Mouse (Mus musculus) embryonic stem cell, embryonic (primary cell): ENCODE results near the gene Gm10031.

Source experiments
- CTCF ChIA-PET, 4 experiments: fragments of 300-600 bp in 2 of 4; fragments of 350-600 bp in 2 of 4; sonication (Branson Sonifier 250); formaldehyde crosslinking; loops; one replicate each; lab custom pipeline; 2022; ENCODE audit warnings: inconsistent platforms in 2 of 4; lab: Charles Lee
- POLR2A ChIA-PET, 4 experiments: fragments of 300-600 bp in 2 of 4; fragments of 350-600 bp in 2 of 4; sonication (Branson Sonifier 250); formaldehyde crosslinking; loops; one replicate each; lab custom pipeline; 2022; ENCODE audit warnings: antibody characterized with exemption in 4 of 4, inconsistent platforms in 1 of 4; lab: Charles Lee

Gene Gm10031

DNA sequence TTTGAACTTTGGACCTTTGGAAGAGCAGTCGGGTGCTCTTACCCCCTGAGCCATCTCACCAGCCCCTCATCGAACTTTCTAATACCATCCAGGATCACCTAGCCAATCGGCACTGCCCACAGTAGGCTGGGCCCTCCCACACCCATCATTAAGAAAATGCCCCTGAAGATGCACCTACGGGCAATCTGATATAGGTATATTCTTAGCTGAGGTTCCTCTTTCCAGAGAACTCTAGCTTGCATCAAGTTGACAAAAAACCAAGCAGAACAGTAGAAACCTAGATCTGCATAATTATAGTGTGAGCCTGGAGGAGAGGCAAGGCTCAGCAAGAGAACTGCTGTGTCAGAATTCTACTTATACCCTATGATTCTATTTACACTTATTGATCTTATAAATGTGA is 10.1 kb downstream of the Gm10031 start:
- POLR2A ChIA-PET: no interaction called here

DNA sequence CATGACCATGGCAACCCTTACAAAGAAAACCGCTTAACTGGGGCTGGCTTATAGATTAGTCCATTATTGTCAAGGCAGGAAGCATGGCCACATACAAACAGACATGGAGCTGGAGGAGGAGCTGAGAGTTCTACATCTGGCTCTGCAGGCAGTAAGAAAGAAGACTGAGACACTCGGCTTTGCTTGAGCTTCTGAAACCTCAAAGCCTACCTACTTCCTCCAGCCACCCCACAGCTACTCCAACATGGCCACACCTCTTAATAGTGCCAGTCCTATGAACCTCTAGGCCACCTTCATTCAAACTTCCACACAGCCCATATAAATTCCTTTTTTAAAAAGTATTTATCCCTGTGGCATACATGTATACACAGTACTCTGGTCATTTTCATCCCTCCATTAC is 13.2 kb downstream of the Gm10031 start:
- ChIA-PET CTCF (no interaction called here), POLR2A (interaction anchor here in 1 of 4 experiments (0.6 to 1.5 kb wide), 3 partner anchors 21 to 1362 kb away, joined by 3 to 6 read pairs (median 3); partner anchors contain the start of gene Abl2)

More for the DNA sequence above, 10.1 kb downstream of the Gm10031 start:
- CTCF ChIA-PET: interaction anchor here in 1 of 4 experiments (0.7 kb wide), 1 partner anchor 32 kb away, joined by 4 read pairs; no protein-coding TSS in a partner anchor

- CTCF ChIA-PET: interaction anchor here in 3 of 4 experiments (0.6 to 0.7 kb wide), 4 partner anchors 21 to 444 kb away, joined by 3 read pairs; partner anchors contain the start of gene Abl2 (in 1 of the 3)
- POLR2A ChIA-PET: interaction anchor here in 1 of 4 experiments (1.0 to 1.5 kb wide), 3 partner anchors 20 to 35 kb away, joined by 3 to 6 read pairs (median 4); partner anchors contain the start of gene Abl2
Measured at GRCm38 (mm10) chr1:156537701-156538100, 13.9 kb downstream of the Gm10031 start.

GRCm38 (mm10) chr1:156538382-156538781 is 14.6 kb downstream of the Gm10031 start:
- CTCF ChIA-PET: interaction anchor here in 3 of 4 experiments (0.6 to 1.5 kb wide), 6 partner anchors 20 to 503 kb away, joined by 3 to 6 read pairs (median 3); partner anchors contain the start of gene Abl2 (in 1 of the 3)
- POLR2A ChIA-PET: interaction anchor here in 1 of 4 experiments (0.7 to 1.0 kb wide), 3 partner anchors 20 to 1116 kb away, joined by 3 to 6 read pairs (median 4); partner anchors contain the start of gene Abl2

- ChIA-PET POLR2A (interaction anchor here in 1 of 4 experiments (0.6 to 1.2 kb wide), 2 partner anchors 18 to 34 kb away, joined by 3 read pairs; no protein-coding TSS in a partner anchor), CTCF (interaction anchor here in 2 of 4 experiments (1.1 to 1.5 kb wide), 3 partner anchors 35 to 116 kb away, joined by 3 to 6 read pairs (median 5); no protein-coding TSS in a partner anchor)
Measured at GRCm38 (mm10) chr1:156539787-156540560, 16.2 kb downstream of the Gm10031 start.

GRCm38 (mm10) chr1:156543999-156544398 is 20.2 kb downstream of the Gm10031 start:
- ChIA-PET POLR2A (interaction anchor here in 3 of 4 experiments (0.6 to 3.5 kb wide), 6 partner anchors 14 to 1217 kb away, joined by 3 to 16 read pairs (median 4); partner anchors contain the start of gene Abl2 (in 2 of the 3)), CTCF (interaction anchor here in 1 of 4 experiments (0.5 kb wide), 1 partner anchor 132 kb away, joined by 3 read pairs; no protein-coding TSS in a partner anchor)

DNA sequence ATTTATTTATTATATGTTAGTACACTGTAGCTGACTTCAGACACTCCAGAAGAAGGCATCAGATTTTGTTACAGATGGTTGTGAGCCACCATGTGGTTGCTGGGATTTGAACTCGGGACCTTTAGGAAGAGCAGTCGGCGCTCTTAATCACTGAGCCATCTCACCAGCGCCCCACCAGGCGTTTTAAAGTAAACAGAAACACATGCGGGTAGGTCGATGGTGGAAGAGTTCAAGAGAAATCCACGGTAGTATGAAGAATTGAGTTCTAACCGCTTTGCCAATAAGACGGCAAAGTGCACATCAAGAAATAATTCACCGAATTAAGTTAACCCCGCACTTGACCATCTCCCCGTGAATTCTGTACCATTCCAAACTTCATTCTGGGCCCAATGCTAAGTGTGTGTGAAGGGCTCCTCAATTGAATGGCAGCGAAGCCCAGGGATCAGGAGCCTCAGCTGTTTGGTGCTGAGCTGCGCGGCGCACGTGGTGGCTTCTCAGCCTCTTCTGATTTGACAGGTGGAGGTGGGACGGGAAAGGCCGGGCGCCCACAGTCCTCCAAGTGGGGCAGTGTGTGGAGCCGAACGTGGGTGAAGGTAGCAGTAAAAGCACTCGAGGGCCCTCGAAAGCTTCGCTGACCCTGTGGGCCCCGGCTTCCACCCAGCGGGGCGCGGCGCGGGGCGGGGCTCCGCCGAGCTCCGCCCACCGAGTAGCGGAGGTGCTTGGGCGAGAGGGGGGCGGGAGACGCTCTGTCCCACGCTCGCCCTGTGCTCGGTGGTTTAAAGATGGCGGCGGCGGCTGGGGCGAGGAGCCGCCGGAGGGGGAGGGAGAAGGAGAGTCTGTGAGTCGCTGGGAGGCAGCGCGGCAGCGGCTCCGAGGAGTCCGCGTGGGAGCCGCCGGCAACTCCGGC is 34.5 kb downstream of the Gm10031 start, which contains the start of gene Abl2:
TSS of gene Abl2 (plus strand) at position 763 of the 907 bp plus-strand sequence.
- ChIA-PET CTCF (interaction anchor here (0.5 to 1.4 kb wide), 12 partner anchors 9 to 1141 kb away, joined by 3 to 10 read pairs (median 3); partner anchors contain the start of gene Xpr1 (in 1 of the 4)), POLR2A (interaction anchor here (0.6 to 3.1 kb wide), 64 partner anchors 9 to 883 kb away, joined by 3 to 17 read pairs (median 4); partner anchors contain the start of genes Soat1 (in 2 of the 4), Fam20b (in 1 of the 4), Qsox1 (in 1 of the 4) and Tor1aip1 (in 1 of the 4))

DNA sequence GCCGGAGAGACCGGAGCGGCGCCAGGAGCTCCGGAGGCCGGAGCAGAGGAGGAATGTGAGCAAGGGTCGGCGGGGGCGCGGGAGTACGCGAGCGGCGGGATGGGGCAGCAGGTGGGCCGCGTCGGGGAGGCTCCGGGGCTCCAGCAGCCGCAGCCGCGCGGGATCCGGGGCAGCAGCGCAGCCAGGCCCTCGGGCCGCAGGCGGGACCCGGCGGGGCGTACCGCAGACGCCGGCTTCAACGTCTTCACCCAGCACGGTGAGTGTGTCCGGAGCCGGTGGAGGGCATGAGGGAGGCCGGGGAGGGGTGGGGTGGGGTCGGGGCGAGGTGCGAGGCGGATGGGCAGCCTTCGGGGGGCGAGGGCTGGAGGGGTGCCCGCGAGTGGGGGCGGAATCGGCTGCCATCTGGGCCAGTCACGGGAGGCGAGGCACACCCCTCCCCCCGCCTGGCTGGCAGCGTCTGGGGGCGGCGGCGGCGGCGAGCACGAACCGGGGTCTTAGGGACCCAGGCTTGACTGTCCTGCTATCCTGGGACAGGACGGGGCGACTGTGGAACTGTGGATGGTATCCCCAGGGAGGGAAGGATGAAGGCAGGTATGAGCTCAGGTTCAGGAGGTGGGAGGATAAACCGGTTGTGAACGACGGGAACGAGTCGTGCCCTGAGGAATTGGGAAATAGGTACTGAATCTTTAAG is 35.3 kb downstream of the Gm10031 start:
- CTCF ChIA-PET: interaction anchor here (0.6 to 1.4 kb wide), 8 partner anchors 8 to 1142 kb away, joined by 3 to 10 read pairs (median 3); partner anchors contain the start of gene Xpr1 (in 1 of the 4)

GRCm38 (mm10) chr1:156559641-156560020 is 35.8 kb downstream of the Gm10031 start:
- ChIA-PET CTCF (interaction anchor here in 1 of 4 experiments (1.4 kb wide), 1 partner anchor 72 kb away, joined by 4 read pairs; no protein-coding TSS in a partner anchor), POLR2A (interaction anchor here in 2 of 4 experiments (0.6 to 3.1 kb wide), 16 partner anchors 8 to 447 kb away, joined by 3 to 17 read pairs (median 4); partner anchors contain the start of gene Soat1 (in 1 of the 2))

More for the DNA sequence above, 35.3 kb downstream of the Gm10031 start:
- POLR2A ChIA-PET: interaction anchor here in 3 of 4 experiments (0.6 to 3.1 kb wide), 56 partner anchors 8 to 746 kb away, joined by 3 to 17 read pairs (median 4); partner anchors contain the start of genes Soat1 (in 2 of the 3), Fam20b (in 1 of the 3), Qsox1 (in 1 of the 3) and Tor1aip1 (in 1 of the 3)

GRCm38 (mm10) chr1:156560500-156560899 is 36.7 kb downstream of the Gm10031 start:
- ChIA-PET CTCF (no interaction called here), POLR2A (interaction anchor here in 2 of 4 experiments (0.8 to 2.1 kb wide), 8 partner anchors 15 to 524 kb away, joined by 3 to 5 read pairs (median 3); partner anchors contain the start of gene Tor1aip1 (in 1 of the 2))

DNA sequence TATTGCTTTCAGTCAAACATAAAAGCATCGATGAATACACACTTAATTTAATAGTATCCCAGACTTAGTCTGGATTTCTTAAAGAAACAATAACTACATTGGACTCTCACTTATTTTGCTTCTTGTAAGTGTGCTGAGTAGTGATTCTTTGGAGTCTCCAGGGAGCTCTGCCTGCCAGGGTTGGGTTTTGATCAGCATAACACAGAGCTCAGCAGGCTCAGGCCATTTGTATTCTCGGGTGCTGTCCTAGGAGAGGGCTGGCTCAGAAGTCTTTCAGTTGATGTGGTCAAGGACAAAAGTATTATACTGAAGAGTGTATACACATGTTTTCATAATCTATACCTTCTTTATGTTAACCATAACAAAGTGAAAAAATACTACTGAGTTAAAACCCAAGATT is 41.5 kb downstream of the Gm10031 start:
- ChIA-PET CTCF (interaction anchor here (0.5 to 1.6 kb wide), 18 partner anchors 10 to 1491 kb away, joined by 3 to 17 read pairs (median 4); no protein-coding TSS in a partner anchor), POLR2A (interaction anchor here in 3 of 4 experiments (0.6 to 3.4 kb wide), 22 partner anchors 9 to 988 kb away, joined by 3 to 20 read pairs (median 3); partner anchors contain the start of genes Fam20b (in 1 of the 3) and Tor1aip1 (in 1 of the 3))

GRCm38 (mm10) chr1:156566132-156566531 is 42.3 kb downstream of the Gm10031 start:
- ChIA-PET CTCF (interaction anchor here in 3 of 4 experiments (0.6 to 1.6 kb wide), 8 partner anchors 12 to 972 kb away, joined by 3 to 17 read pairs (median 5); no protein-coding TSS in a partner anchor), POLR2A (interaction anchor here in 3 of 4 experiments (0.7 to 3.1 kb wide), 9 partner anchors 7 to 987 kb away, joined by 3 to 17 read pairs (median 5); partner anchors contain the start of genes Abl2 (in 2 of the 3), Fam20b (in 1 of the 3) and Tor1aip1 (in 1 of the 3))

DNA sequence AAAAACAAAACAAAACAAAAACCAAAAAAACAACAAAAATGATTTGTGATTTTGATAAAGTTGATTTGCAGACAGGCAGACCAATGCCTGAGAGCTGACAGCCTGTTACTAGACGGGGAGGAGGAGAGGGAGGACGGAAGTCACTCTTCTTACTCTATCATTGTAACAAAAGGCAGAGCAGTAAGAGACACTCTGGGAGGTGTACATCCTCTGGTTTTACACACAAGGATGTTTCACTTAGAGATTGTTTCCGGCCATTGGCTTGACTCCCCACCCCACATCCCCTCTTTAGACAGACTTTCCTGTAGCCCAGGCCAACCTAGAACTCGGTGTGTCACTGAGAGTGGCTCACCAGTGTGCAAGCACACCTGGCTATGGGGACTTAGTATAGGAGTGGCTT is 45.8 kb downstream of the Gm10031 start:
- ChIA-PET POLR2A (interaction anchor here in 1 of 4 experiments (1.0 to 2.6 kb wide), 2 partner anchors 9 to 14 kb away, joined by 3 to 11 read pairs; no protein-coding TSS in a partner anchor), CTCF (no interaction called here)

DNA sequence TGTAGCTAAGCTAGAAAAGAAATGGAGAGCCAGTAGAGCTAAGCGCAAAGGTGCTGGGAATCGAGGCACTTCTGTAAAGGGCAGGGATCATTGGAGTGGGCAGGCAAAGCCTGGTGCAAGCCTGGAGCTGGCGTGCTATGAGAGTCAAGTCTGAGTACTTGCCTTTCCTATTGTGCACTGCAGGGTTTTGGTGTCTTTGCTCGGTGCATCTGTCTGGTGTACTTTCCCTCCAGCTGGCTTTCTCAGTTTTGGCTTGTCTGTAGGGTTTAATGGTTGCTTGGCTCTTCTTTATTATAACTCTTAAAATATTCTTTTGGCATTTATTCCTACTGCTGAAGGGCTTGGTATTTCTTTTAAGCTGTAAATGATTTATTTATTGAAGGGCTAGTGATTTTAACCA is 49.1 kb downstream of the Gm10031 start:
- CTCF ChIA-PET: interaction anchor here in 1 of 4 experiments (0.6 kb wide), 1 partner anchor 309 kb away, joined by 3 read pairs; no protein-coding TSS in a partner anchor
- POLR2A ChIA-PET: interaction anchor here in 2 of 4 experiments (0.7 to 1.5 kb wide), 3 partner anchors 9 to 15 kb away, joined by 3 to 10 read pairs (median 6); partner anchors contain the start of gene Abl2 (in 1 of the 2)
